Mouse (Mus musculus): ENCODE data around the gene Itga10.

Gene Itga10

DNA sequence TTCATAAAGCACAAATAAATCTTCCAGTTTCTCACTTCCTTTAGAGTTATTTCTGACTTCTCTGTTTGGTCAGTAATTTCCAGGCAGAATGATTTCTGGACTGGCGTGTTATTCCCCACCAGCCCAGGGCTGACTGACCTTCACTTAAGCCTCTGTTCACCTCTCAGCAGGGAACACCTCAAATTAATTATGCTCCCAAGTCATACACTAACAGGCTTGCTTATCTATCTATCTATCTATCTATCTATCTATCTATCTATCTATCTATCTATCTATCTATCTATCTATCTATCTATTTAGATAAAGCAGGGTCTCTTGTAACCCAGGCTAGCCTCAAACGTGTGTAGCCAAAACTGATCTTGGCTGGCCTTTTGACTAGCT is 63.3 kb downstream of the Itga10 start:
- in situ Hi-C loops (cut with MboI, MseI): no loop called here

Data from T-helper 17 cell (primary cell).